Mouse (Mus musculus): Measurements from ENCODE around the gene Alkal2.

The Alkal2 gene

GRCm38 (mm10) chr12:30883986-30884621, at the start of gene Alkal2:
Gene Alkal2, plus strand, starts transcription at chr12:30884322.
- peak in 1 of 2 experiments; percentile 8 for DNase-seq (ENCODE audit: low spot score in 2 of 2)

- DNase-seq (ENCODE audit: low spot score in 2 of 2): no peak
These were observed 35.6 kb upstream of the Alkal2 start for GRCm38 (mm10) chr12:30848521-30848920.

GRCm38 (mm10) chr12:30850902-30851301, 33.2 kb upstream of the Alkal2 start:
- DNase-seq (ENCODE audit: low spot score in 2 of 2): peak in 1 of 2 experiments; percentile 26

GRCm38 (mm10) chr12:30851871-30852270, 32.3 kb upstream of the Alkal2 start:
- no peak for DNase-seq (ENCODE audit: low spot score in 2 of 2)

GRCm38 (mm10) chr12:30855442-30856159, 28.5 kb upstream of the Alkal2 start:
- no peak for DNase-seq (ENCODE audit: low spot score in 2 of 2)

- no peak for DNase-seq (ENCODE audit: low spot score in 2 of 2)
These were observed 27.9 kb upstream of the Alkal2 start for GRCm38 (mm10) chr12:30856172-30856571.

- no peak for DNase-seq (ENCODE audit: low spot score in 2 of 2)
These were observed 19.8 kb upstream of the Alkal2 start for GRCm38 (mm10) chr12:30864347-30864746.

- DNase-seq (ENCODE audit: low spot score in 2 of 2): no peak
These were observed 18.3 kb upstream of the Alkal2 start for GRCm38 (mm10) chr12:30865781-30866180.

- DNase-seq (ENCODE audit: low spot score in 2 of 2): no peak
These were observed 4.7 kb upstream of the Alkal2 start for GRCm38 (mm10) chr12:30879447-30879846.

- no peak for DNase-seq (ENCODE audit: low spot score in 2 of 2)
These were observed 533 bp upstream of the Alkal2 start for GRCm38 (mm10) chr12:30883592-30883985.

- DNase-seq (ENCODE audit: low spot score in 2 of 2): no peak
These were observed 604 bp downstream of the Alkal2 start for GRCm38 (mm10) chr12:30884622-30885230.

- peak in 1 of 2 experiments; percentile 42 for DNase-seq (ENCODE audit: low spot score in 2 of 2)
These were observed 1.8 kb downstream of the Alkal2 start for GRCm38 (mm10) chr12:30885891-30886290.

GRCm38 (mm10) chr12:30888003-30888402, 3.9 kb downstream of the Alkal2 start:
- no peak for DNase-seq (ENCODE audit: low spot score in 2 of 2)

GRCm38 (mm10) chr12:30890067-30890466, 5.9 kb downstream of the Alkal2 start:
- peak; percentile 21 to 46 for DNase-seq (ENCODE audit: low spot score in 2 of 2)

- DNase-seq (ENCODE audit: low spot score in 2 of 2): no peak
These were observed 7.3 kb downstream of the Alkal2 start for GRCm38 (mm10) chr12:30891438-30891837.

GRCm38 (mm10) chr12:30897039-30897438, 12.9 kb downstream of the Alkal2 start:
- DNase-seq (ENCODE audit: low spot score in 2 of 2): no peak

GRCm38 (mm10) chr12:30908658-30909057, 24.5 kb downstream of the Alkal2 start:
- DNase-seq (ENCODE audit: low spot score in 2 of 2): no peak

GRCm38 (mm10) chr12:30909881-30910280, 25.8 kb downstream of the Alkal2 start:
- DNase-seq (ENCODE audit: low spot score in 2 of 2): no peak

GRCm38 (mm10) chr12:30910860-30911259, 26.7 kb downstream of the Alkal2 start:
- DNase-seq (ENCODE audit: low spot score in 2 of 2): no peak

GRCm38 (mm10) chr12:30911261-30912047, 27.3 kb downstream of the Alkal2 start, which contains the start of the genes Acp1 and Sh3yl1:
Gene Acp1, minus strand, starts transcription at chr12:30911589.
Gene Sh3yl1, plus strand, starts transcription at chr12:30911668.
- peak; percentile 95 to 97 for DNase-seq (ENCODE audit: low spot score in 2 of 2)

GRCm38 (mm10) chr12:30912048-30912381, 27.9 kb downstream of the Alkal2 start:
- DNase-seq (ENCODE audit: low spot score in 2 of 2): peak; percentile 71 to 72

- peak in 1 of 2 experiments; percentile 5 for DNase-seq (ENCODE audit: low spot score in 2 of 2)
These were observed 28.7 kb downstream of the Alkal2 start for GRCm38 (mm10) chr12:30912840-30913239.

Measured in urinary bladder, postnatal 36 days (tissue).